Mouse (Mus musculus): ENCODE results near the gene Zbtb20. TPM values are rescaled to one million over a fixed set of nuclear protein-coding genes. Genes with fewer than 3 reads are reported as not detected.
A peak's percentile ranks its signal among the peaks of the same experiment; 100 is the strongest.

Gene Zbtb20
- total and polyA plus RNA-seq, 3 experiments: 31.1 to 199 (median 161) TPM

GRCm38 (mm10) chr16:43574006-43574764 is 698.5 kb downstream of the Zbtb20 start:
- Histone ChIP-seq H3K36me3 (ENCODE audit: control insufficient read depth, insufficient read depth, low read length) (peaks cover 34% of the 10 kb centered on the region), H3K4me3 (no peak overlapping the region), H3K9ac (ENCODE audit: low read depth, low read length) (no peak overlapping the region), H3K27ac (peak overlapping the region; percentile 90), H3K27me3 (ENCODE audit: control insufficient read depth, insufficient read depth, low read length) (no peaks in the 10 kb centered on the region), H3K4me1 (ENCODE audit: control insufficient read depth, insufficient read depth, low read length) (peaks cover 39% of the 10 kb centered on the region), H3K79me2 (replicated peaks; ENCODE audit: control insufficient read depth, insufficient read depth, low read length) (no peaks in the 10 kb centered on the region)
- TF ChIP-seq CTCF (IDR thresholded peaks at IDR 0.05) (peak; percentile 95), POLR2A (IDR thresholded peaks at IDR 0.05; ENCODE audit: insufficient read depth, low read depth, low read length) (no peak), EP300 (IDR thresholded peaks at IDR 0.05; ENCODE audit: insufficient read depth, low read depth, low read length) (peak; percentile 98)
- peak; percentile 92 for DNase-seq
- intact Hi-C loops (cut with DNase I): loop anchor here (5.0 to 10.0 kb wide), 3 partner anchors 69 to 177 kb away; no protein-coding TSS in a partner anchor
- WGBS: 27% methylated on average over 7 of the region's 7 CpGs

GRCm38 (mm10) chr16:43575066-43575465 is 699.4 kb downstream of the Zbtb20 start:
- Histone ChIP-seq H3K27me3 (ENCODE audit: control insufficient read depth, insufficient read depth, low read length) (no peaks in the 10 kb centered on the region), H3K36me3 (ENCODE audit: control insufficient read depth, insufficient read depth, low read length) (peaks cover 41% of the 10 kb centered on the region), H3K27ac (peak overlapping the region; percentile 90), H3K4me3 (no peak overlapping the region), H3K9ac (ENCODE audit: low read depth, low read length) (no peak overlapping the region; the same call in 1 of the 2 replicates), H3K4me1 (ENCODE audit: control insufficient read depth, insufficient read depth, low read length) (peaks cover 42% of the 10 kb centered on the region), H3K79me2 (replicated peaks; ENCODE audit: control insufficient read depth, insufficient read depth, low read length) (no peaks in the 10 kb centered on the region)
- TF ChIP-seq EP300 (IDR thresholded peaks at IDR 0.05; ENCODE audit: insufficient read depth, low read depth, low read length) (no peak), POLR2A (IDR thresholded peaks at IDR 0.05; ENCODE audit: insufficient read depth, low read depth, low read length) (no peak), CTCF (IDR thresholded peaks at IDR 0.05) (no peak)
- intact Hi-C loops (cut with DNase I): loop anchor here (5.0 to 10.0 kb wide), 3 partner anchors 70 to 698 kb away; partner anchors contain the start of gene Zbtb20
- DNase-seq: no peak
- 61% methylated on average over 4 of the region's 4 CpGs for WGBS

DNA sequence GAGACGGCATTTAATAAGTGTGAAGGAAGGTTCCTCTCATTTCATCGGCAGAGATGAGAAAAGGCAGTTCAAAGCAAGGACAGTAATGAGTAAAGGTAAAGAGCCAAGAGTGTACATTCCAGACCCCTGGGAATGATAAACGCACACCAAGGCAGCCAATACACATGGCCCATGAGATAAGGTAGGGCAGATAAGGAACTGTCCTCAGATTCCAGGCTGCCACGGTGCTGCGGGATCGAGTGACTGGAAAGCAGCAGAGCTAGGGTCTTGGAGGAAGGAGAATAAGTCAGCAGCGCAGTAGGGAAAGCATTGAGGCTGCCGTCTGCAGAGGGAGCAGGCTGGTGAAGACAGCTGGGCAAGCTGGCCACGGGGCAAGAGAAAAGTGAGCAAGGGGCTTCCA is 699.8 kb downstream of the Zbtb20 start:
- 42% methylated on average over 9 of the region's 9 CpGs for WGBS
- no peak for DNase-seq
- no peak for TF ChIP-seq POLR2A (IDR thresholded peaks at IDR 0.05; ENCODE audit: insufficient read depth, low read depth, low read length)
- TF ChIP-seq EP300 (IDR thresholded peaks at IDR 0.05; ENCODE audit: insufficient read depth, low read depth, low read length): no peak
- TF ChIP-seq CTCF (IDR thresholded peaks at IDR 0.05): no peak
- H3K27me3 ChIP-seq (ENCODE audit: control insufficient read depth, insufficient read depth, low read length): no peaks in the 10 kb centered on the region
- no peak overlapping the region for H3K4me3 ChIP-seq
- no peaks in the 10 kb centered on the region for H3K79me2 ChIP-seq (replicated peaks; ENCODE audit: control insufficient read depth, insufficient read depth, low read length)
- peaks cover 43% of the 10 kb centered on the region for H3K36me3 ChIP-seq (ENCODE audit: control insufficient read depth, insufficient read depth, low read length)
- H3K27ac ChIP-seq: peak overlapping the region; percentile 90
- peaks cover 42% of the 10 kb centered on the region for H3K4me1 ChIP-seq (ENCODE audit: control insufficient read depth, insufficient read depth, low read length)
- peak overlapping the region; percentile 3 for H3K9ac ChIP-seq (ENCODE audit: low read depth, low read length)
- intact Hi-C loops (cut with DNase I): loop anchor here (5.0 to 10.0 kb wide), 3 partner anchors 71 to 698 kb away; partner anchors contain the start of gene Zbtb20

GRCm38 (mm10) chr16:43577399-43577798 is 701.7 kb downstream of the Zbtb20 start:
- TF ChIP-seq EP300 (IDR thresholded peaks at IDR 0.05; ENCODE audit: insufficient read depth, low read depth, low read length): 0 out of 2 replicates have a peak, but pooled peaks have one; percentile 63
- no peak for TF ChIP-seq POLR2A (IDR thresholded peaks at IDR 0.05; ENCODE audit: insufficient read depth, low read depth, low read length)
- TF ChIP-seq CTCF (IDR thresholded peaks at IDR 0.05): no peak
- peaks cover 41% of the 10 kb centered on the region for H3K4me1 ChIP-seq (ENCODE audit: control insufficient read depth, insufficient read depth, low read length)

GRCm38 (mm10) chr16:43578351-43578750 is 702.7 kb downstream of the Zbtb20 start:
- 37% methylated on average over 5 of the region's 5 CpGs for WGBS
- H3K4me1 ChIP-seq (ENCODE audit: control insufficient read depth, insufficient read depth, low read length): peaks cover 36% of the 10 kb centered on the region

More at GRCm38 (mm10) chr16:43577399-43577798, 701.7 kb downstream of the Zbtb20 start:
- Histone ChIP-seq H3K4me3 (no peak overlapping the region), H3K9ac (ENCODE audit: low read depth, low read length) (no peak overlapping the region), H3K36me3 (ENCODE audit: control insufficient read depth, insufficient read depth, low read length) (peaks cover 51% of the 10 kb centered on the region), H3K27ac (peak overlapping the region; percentile 90), H3K79me2 (replicated peaks; ENCODE audit: control insufficient read depth, insufficient read depth, low read length) (0 out of 2 replicates have a peak, but pooled peaks cover 2% of the 10 kb centered on the region), H3K27me3 (ENCODE audit: control insufficient read depth, insufficient read depth, low read length) (no peaks in the 10 kb centered on the region)
- 12% methylated on average over 10 of the region's 10 CpGs for WGBS
- intact Hi-C loops (cut with DNase I): loop anchor here (1.0 to 10.0 kb wide), 4 partner anchors 73 to 700 kb away; partner anchors contain the start of gene Zbtb20
- peak; percentile 70 to 85 for DNase-seq

More at GRCm38 (mm10) chr16:43578351-43578750, 702.7 kb downstream of the Zbtb20 start:
- H3K9ac ChIP-seq (ENCODE audit: low read depth, low read length): no peak overlapping the region
- intact Hi-C loops (cut with DNase I): loop anchor here (5.0 to 10.0 kb wide), 3 partner anchors 74 to 701 kb away; partner anchors contain the start of gene Zbtb20
- peak overlapping the region; percentile 90 for H3K27ac ChIP-seq
- no peak for DNase-seq
- H3K4me3 ChIP-seq: no peak overlapping the region
- H3K27me3 ChIP-seq (ENCODE audit: control insufficient read depth, insufficient read depth, low read length): no peaks in the 10 kb centered on the region
- H3K79me2 ChIP-seq (replicated peaks; ENCODE audit: control insufficient read depth, insufficient read depth, low read length): 0 out of 2 replicates have a peak, but pooled peaks cover 2% of the 10 kb centered on the region
- no peak for TF ChIP-seq CTCF (IDR thresholded peaks at IDR 0.05)
- TF ChIP-seq EP300 (IDR thresholded peaks at IDR 0.05; ENCODE audit: insufficient read depth, low read depth, low read length): no peak
- no peak for TF ChIP-seq POLR2A (IDR thresholded peaks at IDR 0.05; ENCODE audit: insufficient read depth, low read depth, low read length)
- H3K36me3 ChIP-seq (ENCODE audit: control insufficient read depth, insufficient read depth, low read length): peaks cover 53% of the 10 kb centered on the region

Data from heart, adult 2 months (tissue).